Mouse (Mus musculus) kidney, postnatal 10 days (tissue): ENCODE data around the gene Scly.

ENCODE experiments used
- DNase-seq: peaks from one replicate; pipeline ENCODE4 v3.0.0; 2021; ENCODE audit warnings: mixed read lengths

Scly gene

DNA sequence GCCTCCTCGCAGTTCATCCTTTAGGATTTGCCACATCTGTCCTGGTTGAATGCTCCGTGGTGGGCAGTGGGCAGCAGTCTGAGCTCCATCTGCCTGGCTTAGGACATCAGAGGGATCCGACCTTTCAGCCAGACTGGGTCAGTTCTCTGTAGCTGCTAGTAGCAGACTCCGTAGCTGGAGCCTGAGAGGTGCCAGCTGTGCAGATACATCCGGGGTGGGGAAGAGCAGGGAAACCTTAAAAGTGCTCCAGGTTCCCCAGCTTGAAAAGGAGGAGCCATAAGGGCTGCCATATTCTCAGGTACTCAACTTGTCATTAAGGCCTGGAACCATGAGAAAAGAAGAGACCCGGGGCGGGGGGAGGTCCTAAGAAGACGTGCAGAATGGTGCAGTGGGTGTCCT lies 67.7 kb downstream of the Scly start:
- DNase-seq: no peak

DNA sequence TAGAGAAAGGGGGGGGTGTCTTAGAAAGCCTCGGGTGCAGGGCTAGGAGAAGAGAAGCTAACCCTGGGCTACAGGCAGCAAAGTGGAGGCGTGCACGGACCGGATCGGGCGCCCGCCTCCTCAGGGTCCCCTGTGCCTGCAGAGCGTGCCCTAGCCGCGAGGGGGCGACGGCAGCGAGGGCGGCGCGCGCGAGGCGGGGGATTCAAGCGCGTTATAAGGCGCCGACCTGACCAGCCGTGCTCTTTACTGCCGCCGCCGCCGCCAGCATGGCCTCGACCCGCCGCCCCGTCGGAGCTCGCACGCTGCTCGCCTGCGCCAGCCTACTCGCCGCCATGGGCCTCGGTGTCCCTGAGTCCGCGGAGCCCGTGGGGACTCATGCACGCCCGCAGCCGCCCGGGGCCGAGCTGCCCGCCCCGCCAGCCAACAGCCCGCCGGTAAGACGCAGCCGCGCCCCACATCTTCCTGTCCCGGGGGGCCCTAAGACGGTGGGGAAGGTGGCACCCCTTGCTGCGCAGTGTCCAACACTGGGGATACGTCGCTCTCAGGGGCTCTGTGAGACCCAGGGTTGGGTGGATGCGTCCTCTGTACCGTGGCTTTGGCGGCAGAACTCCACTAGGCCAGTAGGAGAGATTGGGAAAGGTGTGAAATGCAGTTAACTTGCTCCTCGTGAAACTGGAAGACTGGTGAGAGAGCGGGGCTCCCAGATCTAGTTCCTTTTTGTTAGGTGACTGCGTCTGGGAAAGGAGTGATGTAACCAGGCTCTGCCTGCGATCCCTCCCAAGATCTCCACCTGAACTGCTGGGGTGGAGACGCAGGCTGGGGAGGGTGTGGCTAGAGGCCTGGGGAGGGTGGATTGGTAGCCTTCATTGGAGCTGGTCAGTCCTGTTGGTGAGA lies 68.3 kb downstream of the Scly start, which contains the start of gene Erfe:
Gene Erfe (plus strand): TSS at position 216 of the 894 bp plus-strand sequence.
- peak; percentile 82 for DNase-seq

DNA sequence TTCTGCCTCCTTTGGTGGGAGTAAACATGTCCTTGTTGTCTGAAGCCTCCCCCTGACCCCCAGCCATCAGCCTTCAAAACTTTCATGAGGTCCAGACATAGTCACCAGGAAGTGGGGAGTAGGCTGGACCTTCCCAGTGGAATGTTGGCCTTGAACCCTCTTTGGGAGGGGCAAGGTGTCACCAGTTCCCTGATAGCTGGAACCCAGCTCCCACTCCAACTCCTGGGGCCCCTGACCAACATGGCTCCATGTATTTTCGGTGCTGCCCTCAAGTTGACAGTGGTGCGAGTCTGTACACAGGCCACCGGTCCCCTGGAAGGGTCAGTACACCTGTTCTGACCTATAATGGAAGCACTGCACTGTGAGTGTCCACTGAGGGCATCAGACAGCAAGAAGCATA lies 69.2 kb downstream of the Scly start:
- DNase-seq: no peak

DNA sequence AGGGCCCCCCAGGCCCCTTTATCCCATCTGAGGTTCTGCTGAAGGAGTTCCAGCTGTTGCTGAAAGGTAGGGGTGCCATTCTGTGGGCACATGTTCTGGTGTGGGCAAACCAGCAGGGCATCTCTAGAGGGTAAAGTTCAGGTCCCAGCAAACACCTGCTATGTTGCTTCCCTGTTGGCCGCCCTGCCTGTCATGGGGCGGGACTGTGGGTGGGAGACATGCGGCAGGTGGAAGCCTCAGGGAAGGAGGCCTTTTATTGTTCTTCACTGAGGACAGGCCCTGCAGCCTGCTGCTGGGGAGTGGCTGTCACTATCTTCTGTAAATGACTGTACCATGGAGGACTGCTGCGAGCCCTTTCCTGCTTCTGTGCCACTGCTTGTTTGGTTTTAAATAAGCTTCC lies 71.3 kb downstream of the Scly start:
- no peak for DNase-seq

DNA sequence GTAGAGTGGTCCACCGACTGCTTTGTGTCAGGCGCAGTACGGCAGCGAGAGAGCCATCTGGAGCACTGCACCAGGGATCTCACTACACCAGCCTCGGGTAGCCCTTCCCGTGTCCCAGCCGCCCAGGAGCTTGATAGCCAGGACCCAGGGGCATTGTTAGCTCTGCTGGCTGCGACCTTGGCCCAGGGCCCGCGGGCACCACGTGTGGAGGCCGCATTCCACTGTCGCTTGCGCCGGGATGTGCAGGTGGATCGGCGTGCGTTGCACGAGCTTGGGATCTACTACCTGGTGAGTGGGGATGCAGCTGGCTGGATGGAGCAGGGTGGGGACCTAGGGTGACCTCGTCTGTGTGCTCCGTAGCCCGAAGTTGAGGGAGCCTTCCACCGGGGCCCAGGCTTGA lies 71.9 kb downstream of the Scly start:
- no peak for DNase-seq
